Mouse (Mus musculus) lung, postnatal 0 days (tissue): ENCODE data around the gene Zfp106.

Experiments used
- CTCF ChIP-seq: IDR thresholded peaks from 2 replicates; pipeline ENCODE4 v1.5.1; 2016; ENCODE audit warnings: antibody characterized with exemption, mild to moderate bottlenecking
- EP300 ChIP-seq: IDR thresholded peaks from 2 replicates; pipeline ENCODE4 v1.6.1; 2016; ENCODE audit warnings: antibody characterized with exemption, mild to moderate bottlenecking, control low read depth

DNA sequence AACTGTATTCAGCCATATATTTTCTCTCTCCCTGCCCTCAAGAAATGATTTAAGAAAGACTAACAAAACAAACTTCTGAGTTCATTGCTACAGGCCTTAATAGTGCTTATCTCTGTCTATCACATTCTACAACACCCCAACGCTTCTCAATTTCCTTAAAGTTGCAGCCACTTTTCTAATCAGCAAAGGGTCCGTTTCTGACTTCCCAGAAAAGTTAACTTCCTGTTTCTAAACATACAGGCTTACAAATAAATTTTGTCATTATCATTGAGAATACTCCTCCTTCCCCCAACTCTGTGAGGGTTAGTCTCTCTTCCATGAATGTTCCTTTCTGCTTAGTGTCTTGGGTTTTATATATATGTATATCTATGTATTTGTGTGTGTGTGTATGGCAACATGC lies 1.7 kb upstream of the Zfp106 start:
- no peak for TF ChIP-seq EP300
- TF ChIP-seq CTCF = no peak
